Mouse (Mus musculus): ENCODE data around the gene Ttc9. TPM values are rescaled to one million over a fixed set of nuclear protein-coding genes. Genes with fewer than 3 reads are reported as not detected.

Gene Ttc9
- total and polyA plus RNA-seq, 3 experiments = 0.07 TPM; not detected in 2

DNA sequence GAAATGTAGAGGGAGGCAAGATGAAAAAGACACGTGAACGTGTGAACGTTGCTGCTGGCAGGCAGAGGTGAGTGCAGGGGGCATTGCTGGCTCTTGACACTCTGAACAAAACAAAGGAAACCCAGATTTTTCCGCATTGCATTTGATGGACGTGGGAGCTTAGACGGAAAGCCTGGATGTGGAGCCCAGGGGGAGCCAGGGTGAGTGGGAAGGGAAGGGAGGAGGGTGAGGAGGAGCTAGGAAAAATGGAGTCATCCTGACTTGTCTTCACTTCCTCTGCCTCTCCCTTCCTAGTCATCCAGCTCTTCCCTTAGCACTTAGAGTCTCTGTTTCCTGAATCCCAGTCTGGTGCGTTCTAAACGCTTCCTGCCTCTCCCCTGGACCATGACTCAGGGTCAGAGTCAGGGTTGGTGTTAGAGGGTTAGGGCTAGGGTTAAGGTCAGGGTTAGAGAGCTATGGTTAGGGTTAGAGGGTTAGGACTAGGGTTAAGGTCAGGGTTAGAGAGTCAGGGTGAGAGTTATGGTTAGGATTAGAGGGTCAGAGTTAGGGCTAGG is 60.2 kb downstream of the Ttc9 start:
- Histone ChIP-seq H3K4me1 (ENCODE audit: control insufficient read depth in 1 of 2, insufficient read depth in 2 of 2) (peaks cover 0 to 12% of the 10 kb centered on the region in 2 experiments; a peak in 2 of 4 replicates), H3K27me3 (replicated peaks) (no peaks in the 10 kb centered on the region), H3K9ac (ENCODE audit: insufficient read depth, low read depth) (no peak overlapping the region), H3K27ac (ENCODE audit: insufficient read depth, low read depth) (no peak overlapping the region), H3K4me3 (replicated peaks in 1 of 3; ENCODE audit: low read depth in 2 of 3, low read length in 2 of 3, poor library complexity in 1 of 3) (no peak overlapping the region), H3K79me2 (replicated peaks; ENCODE audit: control insufficient read depth, extremely low read depth, insufficient read depth, poor library complexity, severe bottlenecking) (no peaks in the 10 kb centered on the region), H3K9me3 (replicated peaks; ENCODE audit: low read length) (no peaks in the 10 kb centered on the region), H3K36me3 (replicated peaks in 1 of 2; ENCODE audit: control insufficient read depth in 1 of 2, insufficient read depth in 1 of 2, low read length in 1 of 2) (no peaks in the 10 kb centered on the region), H3K4me2 (ENCODE audit: insufficient read depth, low read depth, poor library complexity, severe bottlenecking) (no peak overlapping the region)
- TF ChIP-seq JUND (conservative IDR thresholded peaks at IDR 0.05; ENCODE audit: low read depth, low read length) = no peak
- TF ChIP-seq POLR2AphosphoS2 (IDR thresholded peaks at IDR 0.05; ENCODE audit: low read depth, low read length) = no peak
- no peak for TF ChIP-seq NRF1 (IDR thresholded peaks at IDR 0.05; ENCODE audit: low read depth, low read length)
- TF ChIP-seq USF2 (conservative IDR thresholded peaks at IDR 0.05; ENCODE audit: low read depth, low read length) = no peak
- TF ChIP-seq RCOR1 (conservative IDR thresholded peaks at IDR 0.05; ENCODE audit: low read depth, low read length) = no peak
- dilution Hi-C loops (cut with MboI; ENCODE audit: extremely low pct_ligation_motif_present, extremely low pct_unique_long_range_greater_than_20kb, low sequenced_read_pairs) = no loop called here
- in situ Hi-C loops (cut with MboI; ENCODE audit: low pct_ligation_motif_present, low pct_unique_long_range_greater_than_20kb, low sequenced_read_pairs) = no loop called here
- no peak for DNase-seq (ENCODE audit: extremely low read depth)

DNA sequence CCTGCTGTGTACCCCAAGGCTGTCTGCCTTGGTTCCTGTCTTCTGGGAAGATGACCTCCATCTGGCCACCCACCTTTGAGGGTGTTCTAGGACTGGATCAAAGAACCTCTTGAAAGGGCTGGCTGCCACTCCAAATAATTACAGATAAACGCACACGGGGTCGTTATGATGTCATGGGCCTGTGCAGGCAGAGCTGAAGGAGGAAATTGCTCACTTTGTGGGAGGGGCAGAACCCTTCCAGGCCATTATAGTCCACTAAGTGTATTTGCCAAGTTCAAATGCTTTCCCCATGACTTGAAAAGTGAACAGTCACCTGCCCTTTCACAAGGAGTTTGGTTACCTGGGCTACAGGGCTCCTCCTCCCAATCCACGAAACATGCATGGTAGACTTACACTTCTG is 67.0 kb downstream of the Ttc9 start:
- no peak overlapping the region for H3K4me3 ChIP-seq (replicated peaks in 1 of 3; ENCODE audit: low read depth in 2 of 3, low read length in 2 of 3, poor library complexity in 1 of 3)
- no peak for DNase-seq (ENCODE audit: extremely low read depth)
- H3K4me1 ChIP-seq (ENCODE audit: control insufficient read depth in 1 of 2, insufficient read depth in 2 of 2) = no peaks in the 10 kb centered on the region
- no peaks in the 10 kb centered on the region for H3K36me3 ChIP-seq (replicated peaks in 1 of 2; ENCODE audit: control insufficient read depth in 1 of 2, insufficient read depth in 1 of 2, low read length in 1 of 2)
- H3K79me2 ChIP-seq (replicated peaks; ENCODE audit: control insufficient read depth, extremely low read depth, insufficient read depth, poor library complexity, severe bottlenecking) = no peaks in the 10 kb centered on the region
- H3K4me2 ChIP-seq (ENCODE audit: insufficient read depth, low read depth, poor library complexity, severe bottlenecking) = no peak overlapping the region
- peaks cover 3% of the 10 kb centered on the region for H3K9me3 ChIP-seq (replicated peaks; ENCODE audit: low read length)
- dilution Hi-C loops (cut with MboI; ENCODE audit: extremely low pct_ligation_motif_present, extremely low pct_unique_long_range_greater_than_20kb, low sequenced_read_pairs) = no loop called here
- H3K9ac ChIP-seq (ENCODE audit: insufficient read depth, low read depth) = no peak overlapping the region
- H3K27ac ChIP-seq (ENCODE audit: insufficient read depth, low read depth) = no peak overlapping the region
- H3K27me3 ChIP-seq (replicated peaks) = peaks cover 1% of the 10 kb centered on the region
- in situ Hi-C loops (cut with MboI; ENCODE audit: low pct_ligation_motif_present, low pct_unique_long_range_greater_than_20kb, low sequenced_read_pairs) = no loop called here
- TF ChIP-seq MAFK (IDR thresholded peaks at IDR 0.05; ENCODE audit: insufficient replicate concordance, low read length) (no peak), CTCF (conservative IDR thresholded peaks at IDR 0.05 in 1 of 2, IDR thresholded peaks at IDR 0.05 in 1 of 2; ENCODE audit: low read depth in 2 of 2, low read length in 2 of 2) (no peak), JUND (conservative IDR thresholded peaks at IDR 0.05; ENCODE audit: low read depth, low read length) (no peak)

DNA sequence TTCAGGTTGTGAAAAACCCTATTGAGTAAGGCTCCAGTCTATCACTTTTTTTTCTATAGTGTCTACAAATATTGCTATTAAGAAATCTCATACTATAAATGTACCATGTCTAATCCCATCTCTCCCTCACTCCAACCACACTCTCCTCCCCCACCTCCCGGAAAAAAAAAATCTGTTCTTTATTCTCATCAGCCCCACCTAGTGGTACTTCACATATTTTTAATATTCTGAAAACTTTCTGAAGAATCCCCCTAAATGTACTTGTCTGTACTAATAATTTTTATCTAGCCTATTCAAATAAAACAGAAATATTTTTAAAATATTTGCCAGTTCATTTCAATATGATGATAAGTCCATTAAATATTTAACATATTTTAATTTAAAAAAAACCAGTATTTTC is 71.9 kb downstream of the Ttc9 start:
- Histone ChIP-seq H3K4me3 (replicated peaks in 1 of 3; ENCODE audit: low read depth in 2 of 3, low read length in 2 of 3, poor library complexity in 1 of 3) (no peak overlapping the region), H3K9ac (ENCODE audit: insufficient read depth, low read depth) (no peak overlapping the region), H3K36me3 (replicated peaks in 1 of 2; ENCODE audit: control insufficient read depth in 1 of 2, insufficient read depth in 1 of 2, low read length in 1 of 2) (no peaks in the 10 kb centered on the region), H3K79me2 (replicated peaks; ENCODE audit: control insufficient read depth, extremely low read depth, insufficient read depth, poor library complexity, severe bottlenecking) (no peaks in the 10 kb centered on the region), H3K4me2 (ENCODE audit: insufficient read depth, low read depth, poor library complexity, severe bottlenecking) (no peak overlapping the region), H3K27ac (ENCODE audit: insufficient read depth, low read depth) (no peak overlapping the region), H3K4me1 (ENCODE audit: control insufficient read depth in 1 of 2, insufficient read depth in 2 of 2) (no peaks in the 10 kb centered on the region), H3K9me3 (replicated peaks; ENCODE audit: low read length) (peaks cover 14% of the 10 kb centered on the region), H3K27me3 (replicated peaks) (peaks cover 1% of the 10 kb centered on the region)
- in situ Hi-C loops (cut with MboI; ENCODE audit: low pct_ligation_motif_present, low pct_unique_long_range_greater_than_20kb, low sequenced_read_pairs) = no loop called here
- DNase-seq (ENCODE audit: extremely low read depth) = no peak
- dilution Hi-C loops (cut with MboI; ENCODE audit: extremely low pct_ligation_motif_present, extremely low pct_unique_long_range_greater_than_20kb, low sequenced_read_pairs) = no loop called here
- TF ChIP-seq SMC3 (IDR thresholded peaks at IDR 0.05; ENCODE audit: low read depth, low read length) = peak; percentile 62
- TF ChIP-seq NELFE (IDR thresholded peaks at IDR 0.05; ENCODE audit: low read depth, low read length) = no peak
- TF ChIP-seq BHLHE40 (IDR thresholded peaks at IDR 0.05; ENCODE audit: low read depth, low read length) = no peak
- TF ChIP-seq MAZ (IDR thresholded peaks at IDR 0.05; ENCODE audit: low read depth, low read length) = no peak
- no peak for TF ChIP-seq KAT2A (IDR thresholded peaks at IDR 0.05; ENCODE audit: insufficient replicate concordance, low read length)
- no peak for TF ChIP-seq IRF4 (IDR thresholded peaks at IDR 0.05; ENCODE audit: low read depth, low read length)
- no peak for TF ChIP-seq RCOR1 (conservative IDR thresholded peaks at IDR 0.05; ENCODE audit: low read depth, low read length)
- TF ChIP-seq MEF2A (IDR thresholded peaks at IDR 0.05; ENCODE audit: borderline replicate concordance, low read depth, low read length) = no peak
- no peak for TF ChIP-seq JUND (conservative IDR thresholded peaks at IDR 0.05; ENCODE audit: low read depth, low read length)
- no peak for TF ChIP-seq E2F4 (IDR thresholded peaks at IDR 0.05; ENCODE audit: insufficient replicate concordance, low read depth, low read length)
- no peak for TF ChIP-seq ZMIZ1 (IDR thresholded peaks at IDR 0.05; ENCODE audit: low read depth, low read length)
- no peak for TF ChIP-seq CHD1 (IDR thresholded peaks at IDR 0.05; ENCODE audit: low read depth, low read length)
- TF ChIP-seq HCFC1 (IDR thresholded peaks at IDR 0.05; ENCODE audit: low read depth, low read length) = no peak
- TF ChIP-seq MAX (IDR thresholded peaks at IDR 0.05; ENCODE audit: low read length) = no peak
- peak; percentile 38 for TF ChIP-seq RAD21 (IDR thresholded peaks at IDR 0.05; ENCODE audit: low read depth, low read length)
- TF ChIP-seq ETS1 (conservative IDR thresholded peaks at IDR 0.05; ENCODE audit: low read depth, low read length) = no peak
- TF ChIP-seq UBTF (IDR thresholded peaks at IDR 0.05; ENCODE audit: low read depth, low read length) = no peak
- TF ChIP-seq TCF12 (IDR thresholded peaks at IDR 0.05; ENCODE audit: low read depth, low read length) = no peak
- TF ChIP-seq CTCF (conservative IDR thresholded peaks at IDR 0.05 in 1 of 2, IDR thresholded peaks at IDR 0.05 in 1 of 2; ENCODE audit: low read depth in 2 of 2, low read length in 2 of 2) = peak in 1 of 2 experiments; percentile 65; a peak in 2 of 4 replicates
- TF ChIP-seq TBP (conservative IDR thresholded peaks at IDR 0.05; ENCODE audit: low read depth, low read length) = no peak
- no peak for TF ChIP-seq USF1 (IDR thresholded peaks at IDR 0.05; ENCODE audit: low read depth, low read length)

All from CH12.LX (cell line).